Mouse (Mus musculus) frontal cortex, adult (tissue): ENCODE data around the gene Ankrd22.
A peak's percentile ranks its signal among the peaks of the same experiment; 100 is the strongest.
"Not testable (repeated sequence)": the region's sequence is repeated elsewhere in the genome, so short reads cannot be mapped to it uniquely, and the experiment has no call there.

ENCODE experiments used
- ATAC-seq: cut with Nextera tagmentation; 2 replicates; pipeline ENCODE4 v1.9.2; 2017; ENCODE audit warnings: mild to moderate bottlenecking, moderate library complexity, mixed read lengths; ENCODE audit not compliant: low TSS enrichment

Ankrd22 gene

DNA sequence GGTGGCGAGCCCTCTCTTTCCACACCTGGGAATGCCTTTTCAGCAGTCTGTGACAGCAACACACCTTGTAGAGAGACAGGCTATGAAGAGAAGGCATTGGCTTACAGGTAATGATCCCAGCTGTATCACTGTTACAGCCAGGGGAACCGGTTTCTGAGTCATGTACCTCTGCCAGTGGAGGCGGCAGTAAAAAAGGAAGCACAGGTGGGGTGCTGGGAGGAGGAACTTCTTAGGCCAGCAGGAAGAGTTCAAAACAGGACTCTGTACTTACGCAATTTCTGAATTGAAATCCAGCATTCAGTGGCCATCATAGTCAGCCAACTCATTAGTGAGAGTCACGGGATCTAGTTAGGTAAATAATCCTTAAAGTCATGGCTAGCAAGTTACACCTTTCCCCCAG is at the start of gene Ankrd22:
Gene Ankrd22 (minus strand): TSS at position 163 of the 400 bp plus-strand sequence.
- ATAC-seq, result no peak

GRCm38 (mm10) chr19:34214136-34214535 is 48.3 kb upstream of the Ankrd22 start:
- ATAC-seq, result no peak

DNA sequence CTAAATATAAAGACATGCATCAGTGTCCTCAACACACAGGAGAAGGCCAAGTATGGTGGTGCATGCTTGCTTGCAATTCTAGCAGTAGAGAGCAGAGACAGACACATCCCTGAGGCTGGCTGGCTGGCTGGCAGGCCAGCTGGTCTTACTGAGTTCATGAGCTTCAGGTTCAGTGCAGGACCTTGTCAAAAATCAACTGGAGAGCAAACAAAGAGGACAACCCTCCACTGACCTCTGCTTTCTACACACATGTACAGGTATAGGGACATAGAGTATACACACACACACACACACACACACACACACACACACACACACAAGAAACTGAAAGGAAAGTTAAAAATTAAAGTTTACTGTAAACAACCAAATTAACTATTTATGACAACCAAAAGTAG is 47.4 kb upstream of the Ankrd22 start:
- ATAC-seq, result no peak

DNA sequence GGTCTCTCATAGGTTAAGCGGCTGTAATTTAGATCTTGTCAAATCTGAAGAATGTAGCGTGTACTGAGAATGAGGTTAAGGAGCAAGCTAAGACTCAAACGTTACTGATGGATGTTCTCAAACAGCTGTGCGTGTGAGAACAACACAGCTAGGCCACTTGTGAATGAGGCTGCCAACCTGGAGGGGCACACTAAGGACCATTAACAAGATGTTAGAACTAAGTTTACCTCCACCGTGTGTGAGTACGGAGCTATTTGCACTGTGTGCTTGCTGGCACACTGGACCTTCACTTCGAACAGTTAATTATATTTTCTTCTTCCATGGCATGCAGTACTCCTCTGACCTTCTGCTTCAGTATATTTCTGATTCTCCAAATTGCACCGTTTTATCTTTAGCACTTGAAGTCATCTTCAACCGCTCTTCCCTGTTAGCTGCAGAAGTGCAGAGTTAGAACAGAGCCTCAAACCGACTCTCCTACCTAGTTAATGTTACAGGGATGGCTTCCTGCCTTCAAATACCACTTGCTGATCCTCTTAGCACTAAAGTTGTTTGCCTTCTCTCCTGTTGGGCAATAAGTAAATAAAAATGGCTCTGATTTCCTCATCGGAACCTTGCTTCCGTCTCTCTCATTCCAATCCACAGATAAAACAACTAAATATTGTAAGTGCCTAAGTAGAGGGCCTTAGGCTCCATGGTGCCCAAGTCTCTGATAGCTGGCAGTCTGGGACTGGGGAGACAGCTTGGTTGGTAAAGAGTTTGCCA is 46.8 kb upstream of the Ankrd22 start:
- no peak for ATAC-seq

DNA sequence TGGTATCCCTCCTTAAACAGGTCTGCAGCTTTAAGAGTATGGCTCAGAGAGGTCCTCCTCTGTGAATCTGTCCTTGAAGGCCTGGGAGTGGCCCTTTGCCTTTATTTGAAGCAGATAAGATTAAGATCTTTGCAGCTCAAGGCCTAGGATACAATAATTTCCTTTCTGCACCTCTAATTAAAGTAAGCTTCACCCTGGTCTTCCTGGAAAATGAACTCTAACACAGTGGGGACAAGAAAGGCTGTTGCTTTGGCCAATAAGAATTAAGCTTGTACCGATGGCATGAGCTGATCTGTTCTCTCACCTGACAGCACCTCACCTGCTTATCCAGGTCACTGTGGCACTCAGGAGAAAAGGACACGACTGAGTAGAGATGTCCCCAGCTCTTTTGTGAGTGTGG is 45.0 kb upstream of the Ankrd22 start:
- ATAC-seq, result no peak

DNA sequence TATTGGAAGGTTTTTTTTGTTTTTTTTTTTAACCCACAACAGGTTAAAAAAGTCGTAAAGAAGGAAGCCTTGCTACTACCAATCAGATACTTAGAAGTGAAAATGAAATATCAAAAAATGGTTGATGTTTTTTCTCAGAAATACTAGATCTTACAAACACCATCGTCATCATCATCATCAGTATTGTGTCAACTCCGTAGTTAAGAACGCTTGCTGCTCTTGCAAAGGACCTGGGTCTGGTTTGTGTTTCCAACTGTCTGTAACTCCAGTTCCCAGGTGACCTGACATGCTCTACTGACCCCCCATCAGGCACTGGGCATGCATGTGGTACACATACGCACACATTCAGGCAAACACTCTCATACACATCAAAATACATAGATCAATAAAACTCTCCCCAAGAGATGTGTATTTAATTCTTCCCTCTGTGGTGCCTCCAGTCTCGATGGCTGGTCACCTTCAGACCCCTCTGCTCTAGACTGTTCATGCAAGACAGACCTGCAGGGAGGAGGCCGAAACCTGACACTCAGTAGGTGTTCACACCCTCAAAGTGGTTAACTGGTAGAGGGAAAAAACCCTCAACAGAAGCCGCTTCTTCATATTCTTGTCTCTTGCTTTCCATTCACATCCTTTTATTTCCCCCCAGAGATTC is 44.2 kb upstream of the Ankrd22 start:
- ATAC-seq, result no peak

- no peak for ATAC-seq
Measured at GRCm38 (mm10) chr19:34209031-34209430, 43.2 kb upstream of the Ankrd22 start.

DNA sequence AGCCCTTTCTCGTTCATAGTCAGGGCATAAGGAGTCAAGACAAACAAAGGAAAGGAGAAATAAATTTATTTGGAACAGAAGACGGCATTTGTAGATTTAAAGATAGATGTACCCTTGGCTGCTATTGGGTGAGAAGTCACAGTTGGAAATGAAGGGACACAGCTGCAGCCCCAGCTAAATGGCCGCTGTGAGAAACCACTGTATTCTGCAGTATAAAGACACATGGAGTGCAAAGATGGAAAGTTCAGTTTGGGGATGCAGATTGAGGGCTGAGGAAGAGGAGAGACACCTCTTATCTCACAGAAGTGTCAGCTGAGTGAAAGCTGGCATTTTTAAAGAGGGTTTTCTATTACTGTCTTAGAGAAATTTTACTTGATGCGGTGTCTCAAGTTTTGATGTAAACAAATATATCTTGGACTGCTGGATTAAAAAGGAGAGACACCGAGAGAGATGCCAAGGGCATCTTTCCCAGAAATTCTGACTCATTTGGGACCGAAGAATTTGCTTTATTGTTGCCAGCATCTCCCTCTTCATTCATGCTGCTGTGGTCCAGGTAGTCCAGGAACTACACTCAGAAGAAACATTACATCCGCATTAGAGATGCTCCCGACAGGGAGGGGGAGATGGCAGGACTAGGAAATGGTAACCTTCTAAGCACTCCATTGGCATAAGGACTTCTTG is 41.0 kb upstream of the Ankrd22 start:
- ATAC-seq, result peak; percentile 64

GRCm38 (mm10) chr19:34206128-34206527 is 40.3 kb upstream of the Ankrd22 start:
- not testable (repeated sequence) for ATAC-seq

DNA sequence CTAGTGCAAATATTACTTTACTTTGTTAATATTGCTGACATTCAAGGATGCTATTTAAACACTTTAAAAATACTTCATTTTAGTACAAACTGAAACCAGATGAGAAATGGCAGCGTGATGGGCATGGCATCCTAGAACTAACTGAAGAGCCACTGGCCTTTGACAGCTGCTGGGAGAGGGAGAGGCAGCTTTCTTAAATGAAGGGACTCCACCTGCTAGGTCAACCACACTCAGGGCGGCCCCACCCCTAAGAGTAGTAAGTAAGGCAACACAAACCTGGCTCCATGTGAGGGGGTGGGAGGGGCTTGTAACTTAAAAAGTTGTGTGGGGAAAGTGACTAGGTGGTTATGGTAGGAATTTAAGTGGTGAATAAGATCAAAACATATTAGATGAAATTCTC is 36.8 kb upstream of the Ankrd22 start:
- ATAC-seq, result no peak

DNA sequence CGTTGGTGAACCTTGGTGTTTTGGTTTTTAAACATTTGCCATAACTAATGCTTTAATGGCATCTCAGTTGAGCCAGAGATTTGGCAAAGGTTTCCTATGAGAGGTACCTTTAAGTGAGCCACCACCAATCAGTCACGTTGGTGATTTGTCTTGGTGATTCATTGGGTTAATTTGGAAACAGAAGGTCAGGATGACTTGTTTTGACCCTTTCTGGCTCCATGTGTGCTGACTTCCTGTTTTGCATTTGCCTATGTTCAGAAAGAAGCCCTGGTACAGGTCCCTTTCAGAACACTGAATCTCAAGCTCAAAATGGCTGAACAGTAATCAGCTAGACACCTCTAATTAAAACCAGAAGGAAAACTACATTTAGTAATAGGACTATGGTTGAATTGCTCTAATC is 33.6 kb upstream of the Ankrd22 start:
- no peak for ATAC-seq

DNA sequence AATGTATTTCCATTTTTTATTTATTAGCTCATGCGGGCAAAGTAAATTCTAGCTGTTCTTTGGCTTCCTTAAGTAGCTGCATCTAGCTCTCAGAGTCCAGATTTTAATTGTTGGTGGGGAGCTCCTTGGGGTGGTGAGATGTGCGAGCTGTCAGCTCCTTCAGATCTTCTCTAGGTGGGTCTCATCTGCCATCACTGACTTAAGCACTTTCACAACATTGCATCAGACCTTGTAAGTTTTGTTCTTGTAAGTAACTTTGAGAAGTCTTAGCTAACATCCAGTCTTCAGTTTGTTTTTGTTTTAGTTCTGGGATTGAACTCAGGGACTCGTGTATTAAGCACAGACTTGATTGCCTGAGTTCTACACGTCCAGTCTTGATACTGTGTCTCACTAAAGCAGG is 33.0 kb upstream of the Ankrd22 start:
- ATAC-seq, result no peak

DNA sequence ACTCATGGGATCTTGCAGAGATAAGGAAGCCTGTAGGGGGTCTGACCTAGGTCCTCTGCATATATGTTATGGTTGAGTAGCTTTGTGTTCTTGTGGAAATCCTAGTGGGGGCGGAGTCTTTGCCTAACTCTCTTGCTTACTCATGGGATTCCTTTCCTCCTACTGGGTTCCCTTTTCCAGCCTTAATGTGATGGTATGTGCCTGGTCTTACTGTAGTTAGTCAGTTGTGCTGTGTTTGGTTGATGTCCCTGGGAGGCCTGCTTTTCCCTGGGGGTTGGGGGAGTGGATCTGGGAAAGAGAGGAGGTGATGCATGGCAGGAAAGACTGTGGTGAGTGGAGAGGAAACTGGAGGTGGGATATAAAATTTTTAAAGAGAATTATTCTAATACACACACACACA is 32.2 kb upstream of the Ankrd22 start:
- no peak for ATAC-seq

GRCm38 (mm10) chr19:34195031-34195430 is 29.2 kb upstream of the Ankrd22 start:
- ATAC-seq, result no peak

- ATAC-seq, result no peak
Measured at GRCm38 (mm10) chr19:34194132-34194745, 28.4 kb upstream of the Ankrd22 start.

GRCm38 (mm10) chr19:34193683-34194082 is 27.8 kb upstream of the Ankrd22 start:
- ATAC-seq, result no peak

- no peak for ATAC-seq
Measured at GRCm38 (mm10) chr19:34193149-34193548, 27.3 kb upstream of the Ankrd22 start.

- peak; percentile 66 for ATAC-seq
Measured at GRCm38 (mm10) chr19:34192008-34192963, 26.4 kb upstream of the Ankrd22 start, which contains the start of gene Stambpl1. TSS of gene Stambpl1 (plus strand) at chr19:34192229.

DNA sequence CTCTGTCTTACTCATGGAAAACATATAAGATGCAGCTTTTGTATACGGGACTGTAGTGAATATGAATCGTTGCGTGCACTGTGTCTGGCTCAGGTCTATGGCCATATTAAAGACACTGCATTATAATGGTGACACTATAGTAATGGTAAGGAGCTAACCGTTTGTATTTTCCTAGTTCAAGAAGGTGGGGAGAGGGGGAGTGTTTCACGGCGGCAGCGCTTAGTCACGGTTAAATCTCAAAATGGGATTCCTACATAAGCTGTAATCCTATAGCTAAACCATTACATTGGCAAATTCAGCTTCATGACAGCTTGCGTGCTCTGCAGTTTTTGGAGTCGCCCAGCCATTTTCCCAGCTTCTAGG is 25.8 kb upstream of the Ankrd22 start:
- peak; percentile 42 for ATAC-seq

DNA sequence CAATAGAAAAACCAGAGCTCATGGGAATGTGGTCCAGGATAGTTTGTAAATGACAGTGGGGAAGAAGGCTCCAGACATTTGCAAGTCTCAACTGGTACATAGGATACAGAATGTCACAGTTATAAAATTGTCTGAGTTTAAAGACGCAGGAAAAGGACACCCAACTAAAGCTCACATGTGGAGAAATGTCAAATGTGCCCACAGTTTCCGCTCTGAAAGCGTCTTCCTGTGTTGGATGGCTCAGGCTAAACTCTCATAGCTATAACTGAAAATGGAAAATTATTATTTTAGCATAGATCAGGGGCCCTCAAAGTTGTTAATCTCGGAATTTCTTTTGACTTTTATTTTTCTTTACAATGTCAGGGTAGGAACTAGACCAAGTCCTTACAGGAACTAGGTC is 21.0 kb upstream of the Ankrd22 start:
- ATAC-seq, result no peak

DNA sequence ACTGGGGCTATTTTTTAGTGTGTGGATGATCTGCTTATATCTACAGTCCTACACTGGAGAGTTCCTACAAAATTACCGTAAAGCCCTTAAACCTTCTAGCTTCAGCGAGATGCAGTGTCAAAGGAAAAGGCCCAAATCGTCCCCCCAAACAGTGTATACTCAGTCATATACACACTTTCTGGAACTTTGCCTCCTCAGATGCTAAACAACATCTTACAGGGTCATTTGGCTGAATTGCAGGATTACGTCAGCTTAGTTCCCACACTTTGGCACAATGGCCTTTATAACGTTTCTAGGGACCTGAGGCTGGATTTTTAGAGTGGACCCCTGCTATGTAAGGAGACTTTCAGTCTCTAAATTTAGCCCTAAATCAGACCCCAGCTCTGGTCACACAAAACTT is 16.6 kb upstream of the Ankrd22 start:
- no peak for ATAC-seq
